Mouse (Mus musculus) C2C12 (cell line): ENCODE data around the gene Schip1.

ENCODE experiments used
- CTCF ChIP-seq: IDR thresholded peaks from one replicate; pipeline ENCODE4 v1.5.1; 2011; ENCODE audit not compliant: control insufficient read depth, insufficient read depth, insufficient read length
- USF1 ChIP-seq: IDR thresholded peaks from one replicate; pipeline ENCODE4 v1.6.1; 2011; ENCODE audit warnings: low read depth, mild to moderate bottlenecking, control low read depth, moderate library complexity

DNA sequence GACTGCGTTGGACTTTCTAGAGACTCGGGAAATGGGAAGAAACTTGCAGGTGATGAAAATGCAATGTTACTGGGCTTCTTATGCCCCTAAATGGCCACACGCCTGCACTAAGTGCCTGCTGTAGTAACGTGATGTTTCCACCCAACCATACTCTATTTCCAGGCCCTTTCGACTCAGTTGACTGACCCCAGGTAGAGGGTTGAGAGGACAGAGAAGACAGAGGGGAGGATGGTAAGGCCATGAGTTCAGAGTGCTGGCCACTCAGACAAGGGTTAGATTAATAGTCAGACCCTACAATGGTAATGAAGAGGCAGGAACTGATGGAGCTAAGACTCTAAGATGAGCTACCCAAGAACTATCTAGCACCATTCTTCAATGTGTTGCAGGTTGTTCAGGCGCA, 595.4 kb downstream of the Schip1 start:
- TF ChIP-seq CTCF (no peak), USF1 (no peak)
